Mouse (Mus musculus): Measurements from ENCODE around the gene Trip12. TPM values are rescaled to one million over a fixed set of nuclear protein-coding genes. Genes with fewer than 3 reads are reported as not detected.

The Trip12 gene
- polyA plus RNA-seq, 1 experiment, result 41.7 TPM

- TF ChIP-seq MAX (IDR thresholded peaks at IDR 0.05) (no peak), MYOD1 (IDR thresholded peaks at IDR 0.05; ENCODE audit: control insufficient read depth, insufficient read length, low read depth) (no peak), FOSL1 (IDR thresholded peaks at IDR 0.05; ENCODE audit: insufficient read depth, low read length, poor library complexity, severe bottlenecking) (no peak), CTCF (IDR thresholded peaks at IDR 0.05; ENCODE audit: control insufficient read depth, insufficient read depth, insufficient read length) (no peak), USF1 (IDR thresholded peaks at IDR 0.05; ENCODE audit: low read depth) (no peak), CEBPB (IDR thresholded peaks at IDR 0.05; ENCODE audit: low read depth) (no peak), MYOG (IDR thresholded peaks at IDR 0.05; ENCODE audit: control insufficient read depth, extremely low read depth, insufficient read length) (no peak)
- Histone ChIP-seq H3K36me3 (ENCODE audit: control insufficient read depth, insufficient read depth) (no peaks in the 10 kb centered on the region), H3K79me3 (ENCODE audit: low read depth) (peaks cover 13% of the 10 kb centered on the region), H3ac (ENCODE audit: control insufficient read depth, insufficient read length, low read depth) (no peak overlapping the region), H3K79me2 (ENCODE audit: control insufficient read depth, insufficient read depth) (peaks cover 41% of the 10 kb centered on the region), H3K27me3 (ENCODE audit: control insufficient read depth, insufficient read depth, insufficient read length) (no peaks in the 10 kb centered on the region), H3K4me3 (ENCODE audit: insufficient read depth, poor library complexity, severe bottlenecking) (no peak overlapping the region)
Measured at GRCm38 (mm10) chr1:84843366-84843765, 3.0 kb upstream of the Trip12 start.

- no peaks in the 10 kb centered on the region for H3K27me3 ChIP-seq (ENCODE audit: control insufficient read depth, insufficient read depth, insufficient read length)
- H3ac ChIP-seq (ENCODE audit: control insufficient read depth, insufficient read length, low read depth), result no peak overlapping the region
- peaks cover 35% of the 10 kb centered on the region for H3K79me3 ChIP-seq (ENCODE audit: low read depth)
- no peaks in the 10 kb centered on the region for H3K36me3 ChIP-seq (ENCODE audit: control insufficient read depth, insufficient read depth)
- H3K4me3 ChIP-seq (ENCODE audit: insufficient read depth, poor library complexity, severe bottlenecking), result peak overlapping the region; percentile 89
- no peak for TF ChIP-seq CTCF (IDR thresholded peaks at IDR 0.05; ENCODE audit: control insufficient read depth, insufficient read depth, insufficient read length)
- no peak for TF ChIP-seq MAX (IDR thresholded peaks at IDR 0.05)
- TF ChIP-seq CEBPB (IDR thresholded peaks at IDR 0.05; ENCODE audit: low read depth), result no peak
- no peak for TF ChIP-seq MYOD1 (IDR thresholded peaks at IDR 0.05; ENCODE audit: control insufficient read depth, insufficient read length, low read depth)
- TF ChIP-seq FOSL1 (IDR thresholded peaks at IDR 0.05; ENCODE audit: insufficient read depth, low read length, poor library complexity, severe bottlenecking), result no peak
- no peak for TF ChIP-seq USF1 (IDR thresholded peaks at IDR 0.05; ENCODE audit: low read depth)
- no peak for TF ChIP-seq MYOG (IDR thresholded peaks at IDR 0.05; ENCODE audit: control insufficient read depth, extremely low read depth, insufficient read length)
- H3K79me2 ChIP-seq (ENCODE audit: control insufficient read depth, insufficient read depth), result peaks cover 64% of the 10 kb centered on the region
Measured at GRCm38 (mm10) chr1:84841061-84841460, 745 bp upstream of the Trip12 start.

- H3K79me3 ChIP-seq (ENCODE audit: low read depth), result peaks cover 51% of the 10 kb centered on the region
- no peaks in the 10 kb centered on the region for H3K36me3 ChIP-seq (ENCODE audit: control insufficient read depth, insufficient read depth)
- H3K27me3 ChIP-seq (ENCODE audit: control insufficient read depth, insufficient read depth, insufficient read length), result no peaks in the 10 kb centered on the region
- H3K79me2 ChIP-seq (ENCODE audit: control insufficient read depth, insufficient read depth), result peaks cover 80% of the 10 kb centered on the region
- H3ac ChIP-seq (ENCODE audit: control insufficient read depth, insufficient read length, low read depth), result peak within 1 kb of the TSS; percentile 94
- TF ChIP-seq MYOG (IDR thresholded peaks at IDR 0.05; ENCODE audit: control insufficient read depth, extremely low read depth, insufficient read length) (no peak), MAX (IDR thresholded peaks at IDR 0.05) (no peak), USF1 (IDR thresholded peaks at IDR 0.05; ENCODE audit: low read depth) (no peak), MYOD1 (IDR thresholded peaks at IDR 0.05; ENCODE audit: control insufficient read depth, insufficient read length, low read depth) (no peak), CTCF (IDR thresholded peaks at IDR 0.05; ENCODE audit: control insufficient read depth, insufficient read depth, insufficient read length) (no peak), FOSL1 (IDR thresholded peaks at IDR 0.05; ENCODE audit: insufficient read depth, low read length, poor library complexity, severe bottlenecking) (no peak), CEBPB (IDR thresholded peaks at IDR 0.05; ENCODE audit: low read depth) (no peak)
- H3K4me3 ChIP-seq (ENCODE audit: insufficient read depth, poor library complexity, severe bottlenecking), result peak within 1 kb of the TSS; percentile 89
Measured at GRCm38 (mm10) chr1:84839309-84840017, 853 bp downstream of the Trip12 start, which contains the start of gene Fbxo36. Gene Fbxo36, plus strand, starts transcription at chr1:84839841.

- no peaks in the 10 kb centered on the region for H3K27me3 ChIP-seq (ENCODE audit: control insufficient read depth, insufficient read depth, insufficient read length)
- H3K36me3 ChIP-seq (ENCODE audit: control insufficient read depth, insufficient read depth), result peaks cover 6% of the 10 kb centered on the region
- H3K79me3 ChIP-seq (ENCODE audit: low read depth), result peaks cover 58% of the 10 kb centered on the region
- H3K4me3 ChIP-seq (ENCODE audit: insufficient read depth, poor library complexity, severe bottlenecking), result peak overlapping the region; percentile 89
- H3ac ChIP-seq (ENCODE audit: control insufficient read depth, insufficient read length, low read depth), result peak overlapping the region; percentile 94
- TF ChIP-seq FOSL1 (IDR thresholded peaks at IDR 0.05; ENCODE audit: insufficient read depth, low read length, poor library complexity, severe bottlenecking) (no peak), MYOD1 (IDR thresholded peaks at IDR 0.05; ENCODE audit: control insufficient read depth, insufficient read length, low read depth) (no peak), CTCF (IDR thresholded peaks at IDR 0.05; ENCODE audit: control insufficient read depth, insufficient read depth, insufficient read length) (no peak), USF1 (IDR thresholded peaks at IDR 0.05; ENCODE audit: low read depth) (no peak), MAX (IDR thresholded peaks at IDR 0.05) (no peak), MYOG (IDR thresholded peaks at IDR 0.05; ENCODE audit: control insufficient read depth, extremely low read depth, insufficient read length) (no peak), CEBPB (IDR thresholded peaks at IDR 0.05; ENCODE audit: low read depth) (no peak)
- H3K79me2 ChIP-seq (ENCODE audit: control insufficient read depth, insufficient read depth), result peaks cover 88% of the 10 kb centered on the region
Measured at GRCm38 (mm10) chr1:84838621-84839151, 1.6 kb downstream of the Trip12 start.

GRCm38 (mm10) chr1:84838156-84838555 lies 2.2 kb downstream of the Trip12 start:
- H3K79me3 ChIP-seq (ENCODE audit: low read depth), result peaks cover 63% of the 10 kb centered on the region
- TF ChIP-seq CTCF (IDR thresholded peaks at IDR 0.05; ENCODE audit: control insufficient read depth, insufficient read depth, insufficient read length), result no peak
- TF ChIP-seq MYOG (IDR thresholded peaks at IDR 0.05; ENCODE audit: control insufficient read depth, extremely low read depth, insufficient read length), result no peak
- no peak for TF ChIP-seq MAX (IDR thresholded peaks at IDR 0.05)
- TF ChIP-seq USF1 (IDR thresholded peaks at IDR 0.05; ENCODE audit: low read depth), result no peak
- no peak for TF ChIP-seq FOSL1 (IDR thresholded peaks at IDR 0.05; ENCODE audit: insufficient read depth, low read length, poor library complexity, severe bottlenecking)
- no peak for TF ChIP-seq CEBPB (IDR thresholded peaks at IDR 0.05; ENCODE audit: low read depth)
- H3K79me2 ChIP-seq (ENCODE audit: control insufficient read depth, insufficient read depth), result peaks cover 93% of the 10 kb centered on the region
- H3ac ChIP-seq (ENCODE audit: control insufficient read depth, insufficient read length, low read depth), result peak overlapping the region; percentile 94
- no peaks in the 10 kb centered on the region for H3K27me3 ChIP-seq (ENCODE audit: control insufficient read depth, insufficient read depth, insufficient read length)
- H3K36me3 ChIP-seq (ENCODE audit: control insufficient read depth, insufficient read depth), result peaks cover 11% of the 10 kb centered on the region
- peak overlapping the region; percentile 89 for H3K4me3 ChIP-seq (ENCODE audit: insufficient read depth, poor library complexity, severe bottlenecking)
